Mouse (Mus musculus): ENCODE measurements around the gene Jade1.

The Jade1 gene

GRCm38 (mm10) chr3:41555491-41556381 is at the start of gene Jade1:
Jade1 (plus strand) TSS chr3:41555731.
- peak; percentile 76 for DNase-seq (ENCODE audit: low spot score)

- no peak for DNase-seq (ENCODE audit: low spot score)
Measured at GRCm38 (mm10) chr3:41509441-41509840, 46.1 kb upstream of the Jade1 start.

- no peak for DNase-seq (ENCODE audit: low spot score)
Measured at GRCm38 (mm10) chr3:41510191-41510590, 45.3 kb upstream of the Jade1 start.

- no peak for DNase-seq (ENCODE audit: low spot score)
Measured at GRCm38 (mm10) chr3:41510750-41511149, 44.8 kb upstream of the Jade1 start.

GRCm38 (mm10) chr3:41514003-41514402 is 41.5 kb upstream of the Jade1 start:
- DNase-seq (ENCODE audit: low spot score), result no peak

- DNase-seq (ENCODE audit: low spot score), result no peak
Measured at GRCm38 (mm10) chr3:41514683-41515305, 40.7 kb upstream of the Jade1 start.

GRCm38 (mm10) chr3:41516961-41517518 is 38.5 kb upstream of the Jade1 start:
- no peak for DNase-seq (ENCODE audit: low spot score)

GRCm38 (mm10) chr3:41520925-41521324 is 34.6 kb upstream of the Jade1 start:
- no peak for DNase-seq (ENCODE audit: low spot score)

- DNase-seq (ENCODE audit: low spot score), result no peak
Measured at GRCm38 (mm10) chr3:41521733-41522132, 33.8 kb upstream of the Jade1 start.

GRCm38 (mm10) chr3:41522226-41523005 is 33.1 kb upstream of the Jade1 start:
- peak; percentile 82 for DNase-seq (ENCODE audit: low spot score)

- no peak for DNase-seq (ENCODE audit: low spot score)
Measured at GRCm38 (mm10) chr3:41523006-41523375, 32.5 kb upstream of the Jade1 start.

- no peak for DNase-seq (ENCODE audit: low spot score)
Measured at GRCm38 (mm10) chr3:41523460-41523859, 32.1 kb upstream of the Jade1 start.

GRCm38 (mm10) chr3:41528291-41528969 is 27.1 kb upstream of the Jade1 start:
- no peak for DNase-seq (ENCODE audit: low spot score)

- DNase-seq (ENCODE audit: low spot score), result no peak
Measured at GRCm38 (mm10) chr3:41530156-41530555, 25.4 kb upstream of the Jade1 start.

- DNase-seq (ENCODE audit: low spot score), result no peak
Measured at GRCm38 (mm10) chr3:41531541-41531940, 24.0 kb upstream of the Jade1 start.

GRCm38 (mm10) chr3:41532109-41532508 is 23.4 kb upstream of the Jade1 start:
- no peak for DNase-seq (ENCODE audit: low spot score)

GRCm38 (mm10) chr3:41533660-41534059 is 21.9 kb upstream of the Jade1 start:
- DNase-seq (ENCODE audit: low spot score), result peak; percentile 82

GRCm38 (mm10) chr3:41537957-41538356 is 17.6 kb upstream of the Jade1 start:
- DNase-seq (ENCODE audit: low spot score), result no peak

- DNase-seq (ENCODE audit: low spot score), result no peak
Measured at GRCm38 (mm10) chr3:41541313-41541712, 14.2 kb upstream of the Jade1 start.

- no peak for DNase-seq (ENCODE audit: low spot score)
Measured at GRCm38 (mm10) chr3:41544451-41544850, 11.1 kb upstream of the Jade1 start.

GRCm38 (mm10) chr3:41547289-41547688 is 8.2 kb upstream of the Jade1 start:
- no peak for DNase-seq (ENCODE audit: low spot score)

- no peak for DNase-seq (ENCODE audit: low spot score)
Measured at GRCm38 (mm10) chr3:41548238-41548637, 7.3 kb upstream of the Jade1 start.

Measured in yolk sac, embryonic 10.5 days (tissue).